Mouse (Mus musculus): Measurements from ENCODE around the gene Ciita. TPM values are rescaled to one million over a fixed set of nuclear protein-coding genes. Genes with fewer than 3 reads are reported as not detected.

The Ciita gene
- polyA plus RNA-seq, 1 experiment from 2014 or later = 0.15 TPM

GRCm38 (mm10) chr16:10446573-10447263, 33.1 kb upstream of the Ciita start:
- peaks cover 16% of the 10 kb centered on the region for H3K4me1 ChIP-seq (ENCODE audit: control insufficient read depth, insufficient read depth, low read length)
- 10% methylated on average over 13 of the region's 13 CpGs for WGBS
- H3K4me3 ChIP-seq (ENCODE audit: low read depth, low read length) = peak overlapping the region; percentile 57

GRCm38 (mm10) chr16:10447264-10447594, 32.6 kb upstream of the Ciita start, which contains the start of gene Tvp23a:
Tvp23a (minus strand) TSS chr16:10447362.
- peak within 1 kb of the TSS; percentile 83 for H3K4me2 ChIP-seq (ENCODE audit: low read length)
- peak; percentile 99 for ATAC-seq
- DNase-seq (ENCODE audit: low spot score) = peak; percentile 96

More at GRCm38 (mm10) chr16:10446573-10447263, 33.1 kb upstream of the Ciita start:
- DNase-seq (ENCODE audit: low spot score) = peak; percentile 25
- Histone ChIP-seq H3K27ac (ENCODE audit: low read depth, low read length) (peak overlapping the region; percentile 83), H3K4me2 (ENCODE audit: low read length) (peak overlapping the region; percentile 83), H3K9me3 (replicated peaks; ENCODE audit: control insufficient read depth, low read length) (no peaks in the 10 kb centered on the region), H3K27me3 (replicated peaks; ENCODE audit: control insufficient read depth, insufficient read depth, low read length) (no peaks in the 10 kb centered on the region), H3K36me3 (ENCODE audit: control insufficient read depth, insufficient read depth, low read length) (no peaks in the 10 kb centered on the region), H3K9ac (ENCODE audit: low read length) (peak overlapping the region; percentile 72)
- peak; percentile 80 for ATAC-seq

GRCm38 (mm10) chr16:10447781-10448180, 32.1 kb upstream of the Ciita start:
- Histone ChIP-seq H3K9ac (ENCODE audit: low read length) (peak overlapping the region; percentile 72), H3K4me1 (ENCODE audit: control insufficient read depth, insufficient read depth, low read length) (peaks cover 16% of the 10 kb centered on the region), H3K36me3 (ENCODE audit: control insufficient read depth, insufficient read depth, low read length) (no peaks in the 10 kb centered on the region), H3K4me3 (ENCODE audit: low read depth, low read length) (peak overlapping the region; percentile 57), H3K4me2 (ENCODE audit: low read length) (peak overlapping the region; percentile 83), H3K27ac (ENCODE audit: low read depth, low read length) (no peak overlapping the region), H3K9me3 (replicated peaks; ENCODE audit: control insufficient read depth, low read length) (no peaks in the 10 kb centered on the region), H3K27me3 (replicated peaks; ENCODE audit: control insufficient read depth, insufficient read depth, low read length) (no peaks in the 10 kb centered on the region)
- ATAC-seq (no peak; the same call in 1 of the 2 replicates), DNase-seq (ENCODE audit: low spot score) (no peak)
- 64% methylated on average over 2 of the region's 2 CpGs for WGBS

More at GRCm38 (mm10) chr16:10447264-10447594, 32.6 kb upstream of the Ciita start, which contains the start of gene Tvp23a:
- Histone ChIP-seq H3K27ac (ENCODE audit: low read depth, low read length) (peak within 1 kb of the TSS; percentile 83), H3K4me3 (ENCODE audit: low read depth, low read length) (peak within 1 kb of the TSS; percentile 57), H3K36me3 (ENCODE audit: control insufficient read depth, insufficient read depth, low read length) (no peaks in the 10 kb centered on the region), H3K27me3 (replicated peaks; ENCODE audit: control insufficient read depth, insufficient read depth, low read length) (no peaks in the 10 kb centered on the region), H3K9ac (ENCODE audit: low read length) (peak within 1 kb of the TSS; percentile 72), H3K9me3 (replicated peaks; ENCODE audit: control insufficient read depth, low read length) (no peaks in the 10 kb centered on the region), H3K4me1 (ENCODE audit: control insufficient read depth, insufficient read depth, low read length) (peaks cover 16% of the 10 kb centered on the region)
- WGBS = under 1% methylated on average over 12 of the region's 12 CpGs

- no peaks in the 10 kb centered on the region for H3K36me3 ChIP-seq (ENCODE audit: control insufficient read depth, insufficient read depth, low read length)
- H3K27me3 ChIP-seq (replicated peaks; ENCODE audit: control insufficient read depth, insufficient read depth, low read length) = no peaks in the 10 kb centered on the region
- no peak overlapping the region for H3K27ac ChIP-seq (ENCODE audit: low read depth, low read length)
- no peak overlapping the region for H3K4me3 ChIP-seq (ENCODE audit: low read depth, low read length)
- H3K4me1 ChIP-seq (ENCODE audit: control insufficient read depth, insufficient read depth, low read length) = peaks cover 16% of the 10 kb centered on the region
- H3K4me2 ChIP-seq (ENCODE audit: low read length) = no peak overlapping the region
- H3K9ac ChIP-seq (ENCODE audit: low read length) = no peak overlapping the region
- WGBS = 85% methylated on average over 9 of the region's 9 CpGs
- ATAC-seq (no peak), DNase-seq (ENCODE audit: low spot score) (no peak)
- no peaks in the 10 kb centered on the region for H3K9me3 ChIP-seq (replicated peaks; ENCODE audit: control insufficient read depth, low read length)
Observed at GRCm38 (mm10) chr16:10448931-10449330, 30.9 kb upstream of the Ciita start.

- no peak for DNase-seq (ENCODE audit: low spot score)
- no peak for ATAC-seq
Observed at GRCm38 (mm10) chr16:10451906-10452305, 28.0 kb upstream of the Ciita start.

GRCm38 (mm10) chr16:10452445-10452896, 27.4 kb upstream of the Ciita start:
- WGBS = 60% methylated on average over 8 of the region's 8 CpGs
- no peaks in the 10 kb centered on the region for H3K36me3 ChIP-seq (ENCODE audit: control insufficient read depth, insufficient read depth, low read length)

More at GRCm38 (mm10) chr16:10451906-10452305, 28.0 kb upstream of the Ciita start:
- Histone ChIP-seq H3K9ac (ENCODE audit: low read length) (no peak overlapping the region), H3K27me3 (replicated peaks; ENCODE audit: control insufficient read depth, insufficient read depth, low read length) (no peaks in the 10 kb centered on the region), H3K4me1 (ENCODE audit: control insufficient read depth, insufficient read depth, low read length) (no peaks in the 10 kb centered on the region; the same call in 1 of the 2 replicates), H3K4me3 (ENCODE audit: low read depth, low read length) (no peak overlapping the region), H3K9me3 (replicated peaks; ENCODE audit: control insufficient read depth, low read length) (no peaks in the 10 kb centered on the region), H3K4me2 (ENCODE audit: low read length) (no peak overlapping the region), H3K36me3 (ENCODE audit: control insufficient read depth, insufficient read depth, low read length) (no peaks in the 10 kb centered on the region), H3K27ac (ENCODE audit: low read depth, low read length) (no peak overlapping the region)
- 88% methylated on average over 2 of the region's 2 CpGs for WGBS

GRCm38 (mm10) chr16:10453872-10454582, 25.8 kb upstream of the Ciita start:
- no peak for DNase-seq (ENCODE audit: low spot score)
- H3K27me3 ChIP-seq (replicated peaks; ENCODE audit: control insufficient read depth, insufficient read depth, low read length) = no peaks in the 10 kb centered on the region
- H3K4me3 ChIP-seq (ENCODE audit: low read depth, low read length) = no peak overlapping the region
- H3K9ac ChIP-seq (ENCODE audit: low read length) = no peak overlapping the region
- WGBS = 84% methylated on average over 6 of the region's 6 CpGs
- H3K9me3 ChIP-seq (replicated peaks; ENCODE audit: control insufficient read depth, low read length) = no peaks in the 10 kb centered on the region
- H3K36me3 ChIP-seq (ENCODE audit: control insufficient read depth, insufficient read depth, low read length) = no peaks in the 10 kb centered on the region
- H3K4me2 ChIP-seq (ENCODE audit: low read length) = no peak overlapping the region
- no peaks in the 10 kb centered on the region for H3K4me1 ChIP-seq (ENCODE audit: control insufficient read depth, insufficient read depth, low read length)
- no peak overlapping the region for H3K27ac ChIP-seq (ENCODE audit: low read depth, low read length)
- no peak for ATAC-seq

More at GRCm38 (mm10) chr16:10452445-10452896, 27.4 kb upstream of the Ciita start:
- DNase-seq (ENCODE audit: low spot score) (peak; percentile 61), ATAC-seq (peak; percentile 29; the same call in 1 of the 2 replicates)
- no peaks in the 10 kb centered on the region; the same call in 1 of the 2 replicates for H3K4me1 ChIP-seq (ENCODE audit: control insufficient read depth, insufficient read depth, low read length)
- H3K9me3 ChIP-seq (replicated peaks; ENCODE audit: control insufficient read depth, low read length) = no peaks in the 10 kb centered on the region
- H3K9ac ChIP-seq (ENCODE audit: low read length) = no peak overlapping the region
- no peak overlapping the region for H3K27ac ChIP-seq (ENCODE audit: low read depth, low read length)
- no peak overlapping the region for H3K4me2 ChIP-seq (ENCODE audit: low read length)
- no peak overlapping the region for H3K4me3 ChIP-seq (ENCODE audit: low read depth, low read length)
- H3K27me3 ChIP-seq (replicated peaks; ENCODE audit: control insufficient read depth, insufficient read depth, low read length) = no peaks in the 10 kb centered on the region

GRCm38 (mm10) chr16:10454583-10454974, 25.3 kb upstream of the Ciita start:
- ATAC-seq = no peak
- H3K4me2 ChIP-seq (ENCODE audit: low read length) = no peak overlapping the region

More at GRCm38 (mm10) chr16:10454583-10454974, 25.3 kb upstream of the Ciita start:
- Histone ChIP-seq H3K9ac (ENCODE audit: low read length) (no peak overlapping the region), H3K27ac (ENCODE audit: low read depth, low read length) (no peak overlapping the region), H3K36me3 (ENCODE audit: control insufficient read depth, insufficient read depth, low read length) (no peaks in the 10 kb centered on the region), H3K9me3 (replicated peaks; ENCODE audit: control insufficient read depth, low read length) (no peaks in the 10 kb centered on the region), H3K27me3 (replicated peaks; ENCODE audit: control insufficient read depth, insufficient read depth, low read length) (no peaks in the 10 kb centered on the region), H3K4me1 (ENCODE audit: control insufficient read depth, insufficient read depth, low read length) (no peaks in the 10 kb centered on the region), H3K4me3 (ENCODE audit: low read depth, low read length) (no peak overlapping the region)
- WGBS = 77% methylated on average over 3 of the region's 3 CpGs
- DNase-seq (ENCODE audit: low spot score) = no peak

Data from forebrain, embryonic 14.5 days (tissue).